Mouse (Mus musculus) left cerebral cortex, postnatal 36 days (tissue): ENCODE measurements around the gene Hoxc10. TPM values are rescaled to one million over a fixed set of nuclear protein-coding genes. Genes with fewer than 3 reads are reported as not detected.

Experiments used
- DNase-seq, 2 experiments: peaks; one replicate each; pipeline ENCODE4 v3.0.0; 2021 to 2022; ENCODE audit warnings: low spot score in 2 of 2, mixed read lengths in 1 of 2
- intact Hi-C: fragments of 180-260 bp; cut with DNase I; formaldehyde crosslinking; loops from one replicate; pipeline ENCODE4 v1.15.1; 2025
- total RNA-seq, 2 experiments: library from RNA; stranded (reverse); gene quantifications; 2 replicates each; pipeline ENCODE4 v1.2.3; 2021

The Hoxc10 gene
- total RNA-seq, 2 experiments from 2014 or later = not detected

DNA sequence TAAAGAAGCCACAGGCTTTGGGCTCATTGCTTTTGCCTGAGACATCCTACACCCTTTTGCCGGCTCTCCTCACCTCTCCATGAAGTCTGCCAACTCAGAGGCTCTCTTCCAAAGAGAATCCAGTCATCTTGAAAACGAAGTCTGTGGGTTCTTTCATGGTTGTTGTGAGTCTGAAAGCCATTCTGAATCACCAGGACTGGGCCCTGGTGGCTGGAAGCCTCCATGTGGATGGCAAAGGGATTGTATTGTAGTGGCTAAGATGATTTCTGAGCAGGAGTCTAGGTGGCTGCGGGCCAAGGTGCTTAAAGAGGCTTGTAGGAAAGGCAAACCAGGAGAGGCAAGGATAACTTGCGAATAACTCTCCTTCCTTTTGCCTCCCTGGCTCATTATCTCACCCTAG, 35.6 kb downstream of the Hoxc10 start:
- intact Hi-C loops = no loop called here
- DNase-seq = no peak

DNA sequence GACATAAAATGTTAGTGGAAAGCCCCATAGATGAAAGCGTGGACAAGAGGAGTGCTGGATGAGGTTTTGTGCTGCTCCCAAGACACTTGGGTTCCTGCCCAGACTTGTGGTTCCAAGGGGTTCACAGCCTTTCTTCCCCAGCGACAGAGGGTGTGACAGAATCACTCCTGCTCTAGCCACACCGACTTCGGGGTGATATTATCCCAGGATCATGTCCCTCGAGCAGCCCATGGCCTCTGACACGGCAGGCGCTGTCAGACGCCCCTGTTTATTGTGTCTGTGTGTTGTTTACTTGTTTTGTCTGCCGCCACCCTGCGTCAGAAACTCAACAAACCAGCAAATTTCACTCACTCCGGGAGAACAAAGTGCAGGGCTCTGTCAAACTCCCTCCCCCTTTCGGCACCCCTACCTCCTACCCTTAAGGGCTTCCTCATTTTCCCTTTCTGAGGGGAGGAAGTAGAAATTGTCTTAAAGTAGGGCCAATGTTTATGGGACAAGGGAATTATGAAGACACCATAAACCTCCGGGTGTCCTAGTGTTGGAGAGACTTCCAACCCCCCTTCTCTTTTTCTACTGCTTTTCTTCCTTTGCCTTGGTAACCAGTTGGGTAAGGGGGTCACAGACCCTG, 36.3 kb downstream of the Hoxc10 start:
- DNase-seq = no peak
- intact Hi-C loops = no loop called here

GRCm38 (mm10) chr15:103005308-103005707, 38.7 kb downstream of the Hoxc10 start:
- intact Hi-C loops = no loop called here
- no peak for DNase-seq

- intact Hi-C loops = no loop called here
- no peak for DNase-seq
Observed at GRCm38 (mm10) chr15:103005797-103006196, 39.2 kb downstream of the Hoxc10 start.

DNA sequence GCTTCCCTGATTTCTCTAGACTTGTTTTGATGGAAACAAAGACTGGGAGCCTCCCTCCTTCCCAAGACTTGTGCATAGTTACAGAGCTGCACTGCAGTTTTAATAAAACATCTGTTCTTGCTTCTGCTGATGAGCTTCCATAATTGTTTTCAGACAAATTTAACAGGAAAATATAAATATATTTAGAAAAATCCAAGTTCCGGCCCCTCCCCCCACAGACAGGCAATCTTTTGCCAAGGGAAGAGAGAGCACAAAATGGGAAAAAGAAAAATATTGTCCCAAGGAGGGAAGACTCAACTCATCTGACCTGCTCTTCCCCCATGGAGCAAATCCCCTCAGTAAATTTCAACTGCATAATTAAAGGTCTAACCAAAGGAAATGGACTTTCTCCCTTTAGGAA, 39.7 kb downstream of the Hoxc10 start:
- no peak for DNase-seq
- intact Hi-C loops = no loop called here

DNA sequence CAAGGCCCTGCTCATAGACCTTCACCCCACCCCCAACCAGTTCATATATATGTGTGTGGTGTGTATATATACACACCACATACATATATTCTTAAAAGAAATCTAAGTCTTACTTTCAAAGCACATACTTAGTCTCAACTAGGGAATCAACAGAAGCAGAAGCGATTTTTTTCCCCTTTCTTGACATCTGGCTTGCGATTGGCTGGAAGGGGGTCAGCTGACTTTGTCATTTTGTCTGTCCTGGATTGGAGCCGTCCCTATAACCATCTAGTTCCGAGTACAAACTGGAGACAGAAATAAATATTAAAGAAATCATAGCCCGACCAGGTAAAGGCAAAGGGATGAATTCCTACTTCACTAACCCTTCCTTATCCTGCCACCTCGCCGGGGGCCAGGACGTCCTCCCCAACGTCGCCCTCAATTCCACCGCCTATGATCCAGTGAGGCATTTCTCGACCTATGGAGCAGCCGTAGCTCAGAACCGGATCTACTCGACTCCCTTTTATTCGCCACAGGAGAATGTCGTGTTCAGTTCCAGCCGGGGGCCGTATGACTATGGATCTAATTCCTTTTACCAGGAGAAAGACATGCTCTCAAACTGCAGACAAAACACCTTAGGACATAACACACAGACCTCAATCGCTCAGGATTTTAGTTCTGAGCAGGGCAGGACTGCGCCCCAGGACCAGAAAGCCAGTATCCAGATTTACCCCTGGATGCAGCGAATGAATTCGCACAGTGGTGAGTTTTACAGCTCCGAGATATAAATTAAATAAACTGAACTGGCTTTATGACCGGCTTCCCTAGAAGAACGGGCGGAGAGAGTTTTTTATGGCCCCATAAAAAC, 42.9 kb downstream of the Hoxc10 start:
- intact Hi-C loops = no loop called here
- no peak for DNase-seq

DNA sequence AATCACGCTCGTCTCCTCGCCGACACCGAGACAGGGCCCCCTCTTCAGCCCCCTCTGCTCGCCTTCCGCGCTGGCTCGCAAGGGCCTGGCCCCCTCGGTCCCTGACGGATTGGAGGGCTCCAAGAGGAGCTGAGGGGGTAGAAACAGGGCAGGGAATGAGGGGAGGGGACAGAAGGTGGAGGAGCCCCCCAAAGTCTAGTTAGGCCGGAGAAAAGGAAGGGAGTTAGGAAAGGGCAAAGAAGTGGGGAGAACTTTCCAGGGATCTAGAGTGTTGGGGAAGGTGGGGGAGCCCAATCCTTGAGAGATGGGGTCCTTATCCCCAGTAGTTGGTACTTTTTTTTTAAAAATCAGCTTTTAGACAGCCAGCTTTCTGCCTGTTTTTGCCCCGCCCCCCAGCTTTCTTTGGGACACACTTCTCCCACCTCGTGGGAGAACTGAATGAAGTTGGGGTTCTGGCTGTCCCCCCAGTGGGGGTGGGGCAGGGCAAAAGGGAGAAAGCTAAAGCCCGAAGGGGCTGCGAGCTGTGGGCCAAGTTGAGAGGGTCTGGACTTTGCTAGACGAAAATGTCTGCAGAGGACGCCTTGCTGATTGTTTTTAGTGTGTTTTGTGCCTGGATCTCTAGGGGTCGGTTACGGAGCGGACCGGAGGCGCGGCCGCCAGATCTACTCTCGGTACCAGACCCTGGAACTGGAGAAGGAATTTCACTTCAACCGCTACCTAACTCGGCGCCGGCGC, 43.7 kb downstream of the Hoxc10 start:
- intact Hi-C loops = no loop called here
- DNase-seq = no peak

GRCm38 (mm10) chr15:103010847-103011555, 44.4 kb downstream of the Hoxc10 start:
- no peak for DNase-seq
- intact Hi-C loops = no loop called here

DNA sequence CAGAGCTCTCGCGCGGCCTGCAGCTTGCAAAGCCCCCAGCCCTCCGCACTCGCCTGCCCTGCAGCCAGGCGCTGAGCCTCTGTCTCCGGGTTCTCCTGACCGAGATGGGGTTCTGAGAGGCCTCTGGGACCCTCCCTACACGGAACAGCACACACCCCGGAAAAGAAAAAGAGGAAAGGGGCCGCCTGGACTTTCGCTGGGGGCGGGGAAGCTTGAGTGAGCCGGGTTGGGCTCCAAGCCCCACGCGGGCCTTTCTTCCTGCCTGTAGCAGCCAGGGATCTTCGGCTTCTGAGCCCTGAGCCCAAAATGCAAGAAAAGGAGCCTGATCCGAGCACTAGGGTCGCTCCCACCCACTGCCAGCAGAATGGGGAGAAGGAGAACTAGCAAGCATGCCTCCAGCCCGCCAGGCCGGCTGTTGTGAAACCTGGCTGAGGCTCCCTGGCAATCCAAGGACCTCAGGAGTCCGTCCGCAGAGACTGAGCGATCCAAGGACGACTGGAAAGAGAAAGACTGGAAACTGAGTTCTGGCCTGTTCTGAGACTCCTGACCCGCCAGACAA, 45.4 kb downstream of the Hoxc10 start:
- intact Hi-C loops = loop anchor here (2.0 kb wide), 1 partner anchor 109 kb away; no protein-coding TSS in a partner anchor
- DNase-seq = no peak

DNA sequence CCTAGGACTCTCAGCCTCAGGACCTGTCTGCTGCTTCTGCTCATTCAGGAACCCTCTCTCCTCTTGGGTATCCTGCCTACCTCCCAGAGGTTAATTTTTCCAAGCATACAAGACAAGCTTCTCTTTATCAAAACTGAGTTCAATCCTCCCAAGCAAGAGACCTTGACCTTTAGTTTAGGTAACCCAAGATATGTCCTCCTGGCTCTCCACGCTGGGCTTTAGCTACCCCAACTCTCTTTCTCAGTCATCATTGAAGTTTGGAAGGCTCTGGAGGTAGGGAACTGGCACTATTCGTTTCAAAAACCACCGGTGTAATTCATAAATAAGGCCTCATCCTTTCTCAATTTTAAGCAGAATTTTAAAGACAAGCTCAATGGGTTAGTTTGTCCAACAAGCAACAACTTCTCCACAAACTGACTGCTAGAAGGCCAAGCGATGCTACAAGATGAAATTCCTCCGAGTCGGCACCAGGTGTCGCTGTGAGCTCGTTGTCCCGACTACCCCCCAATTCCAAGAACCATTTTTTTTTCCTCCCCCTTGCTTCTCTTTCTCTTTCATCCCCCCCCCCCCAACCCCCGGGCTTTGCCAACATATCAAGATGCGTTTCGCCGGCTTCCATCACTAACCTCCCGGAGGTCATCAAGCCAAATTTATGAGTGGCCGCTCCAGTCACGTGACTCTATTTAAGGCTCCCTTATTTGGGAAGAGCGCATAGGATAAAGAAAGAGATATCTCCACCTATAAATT, 46.8 kb downstream of the Hoxc10 start:
- intact Hi-C loops = loop anchor here (1.0 to 2.0 kb wide), 2 partner anchors 107 to 152 kb away; no protein-coding TSS in a partner anchor
- no peak for DNase-seq

DNA sequence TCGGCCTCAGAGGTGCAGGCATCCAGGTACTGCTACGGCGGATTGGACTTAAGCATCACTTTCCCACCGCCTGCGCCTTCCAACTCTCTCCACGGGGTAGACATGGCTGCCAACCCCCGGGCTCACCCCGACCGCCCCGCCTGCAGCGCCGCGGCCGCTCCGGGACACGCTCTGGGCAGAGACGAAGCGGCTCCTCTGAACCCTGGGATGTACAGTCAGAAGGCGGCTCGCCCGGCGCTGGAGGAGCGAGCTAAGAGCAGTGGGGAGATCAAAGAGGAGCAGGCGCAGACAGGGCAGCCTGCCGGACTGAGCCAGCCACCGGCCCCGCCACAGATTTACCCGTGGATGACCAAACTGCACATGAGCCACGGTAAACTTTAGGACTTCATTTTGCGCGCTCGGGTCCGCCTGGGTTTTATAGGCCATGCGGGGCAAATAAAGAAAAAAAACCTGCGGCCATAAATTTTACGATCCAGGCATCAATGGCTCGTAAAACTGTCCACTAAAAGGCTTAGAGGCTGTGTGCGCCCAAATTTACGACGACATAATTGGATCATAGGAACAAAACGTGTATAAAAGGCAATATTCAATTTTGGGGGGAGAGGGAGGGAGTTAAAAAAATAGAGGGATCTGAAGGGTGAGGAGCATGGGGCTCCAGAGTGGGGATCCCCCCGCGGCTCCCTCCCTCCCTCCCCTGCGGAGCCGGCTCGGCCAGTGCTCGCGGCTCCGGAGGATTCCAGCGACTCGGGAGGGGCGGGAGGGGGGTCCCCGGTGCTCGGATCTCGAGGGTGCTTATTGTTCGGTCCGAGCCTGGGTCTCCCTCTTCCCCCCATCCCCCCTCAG, 47.8 kb downstream of the Hoxc10 start:
- no peak for DNase-seq
- intact Hi-C loops = no loop called here

- intact Hi-C loops = no loop called here
Observed at GRCm38 (mm10) chr15:103015009-103015399, 48.4 kb downstream of the Hoxc10 start.

DNA sequence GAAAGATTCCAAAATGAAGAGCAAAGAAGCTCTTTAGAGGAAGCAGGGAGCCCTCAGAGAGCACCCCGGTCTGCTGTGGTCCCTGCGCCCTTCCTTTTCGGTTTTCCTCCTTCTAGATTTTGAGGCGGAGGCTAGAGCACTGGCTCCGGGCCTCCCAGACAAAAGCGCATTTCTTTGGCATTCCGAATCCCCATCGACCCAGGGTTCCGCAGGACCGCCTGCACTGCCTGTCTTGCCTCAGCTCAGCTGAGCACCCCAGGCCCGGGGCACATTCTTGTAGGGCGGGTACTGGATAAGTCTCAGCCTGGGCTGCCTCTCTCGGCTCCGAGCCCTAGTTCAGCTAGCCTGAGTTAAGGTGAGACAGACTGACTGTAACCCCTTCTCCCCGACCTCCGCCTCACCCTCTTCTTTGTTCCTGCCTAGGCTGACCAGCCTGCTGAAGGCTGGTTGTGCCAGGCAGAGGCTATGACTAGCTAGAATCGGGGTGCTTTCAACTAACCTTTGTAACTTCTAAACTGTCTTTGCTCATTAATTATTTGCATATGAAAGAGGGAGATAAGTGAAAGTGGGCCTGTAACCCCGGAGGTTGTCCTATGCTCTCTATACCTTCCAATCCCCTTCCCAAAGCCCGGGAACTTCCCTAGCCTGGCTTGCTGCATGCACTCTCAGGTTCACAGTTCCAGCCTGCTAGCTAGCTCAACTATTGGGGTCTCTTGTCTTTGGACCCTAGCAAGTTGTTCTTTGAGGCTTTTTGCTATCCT, 49.0 kb downstream of the Hoxc10 start:
- DNase-seq = no peak
- intact Hi-C loops = no loop called here

More at GRCm38 (mm10) chr15:103015009-103015399, 48.4 kb downstream of the Hoxc10 start:
- no peak for DNase-seq

- intact Hi-C loops = no loop called here
Observed at GRCm38 (mm10) chr15:103018636-103019035, 52.0 kb downstream of the Hoxc10 start, which contains the start of gene Hoxc4. Hoxc4 (plus strand) TSS chr15:103018934.

DNA sequence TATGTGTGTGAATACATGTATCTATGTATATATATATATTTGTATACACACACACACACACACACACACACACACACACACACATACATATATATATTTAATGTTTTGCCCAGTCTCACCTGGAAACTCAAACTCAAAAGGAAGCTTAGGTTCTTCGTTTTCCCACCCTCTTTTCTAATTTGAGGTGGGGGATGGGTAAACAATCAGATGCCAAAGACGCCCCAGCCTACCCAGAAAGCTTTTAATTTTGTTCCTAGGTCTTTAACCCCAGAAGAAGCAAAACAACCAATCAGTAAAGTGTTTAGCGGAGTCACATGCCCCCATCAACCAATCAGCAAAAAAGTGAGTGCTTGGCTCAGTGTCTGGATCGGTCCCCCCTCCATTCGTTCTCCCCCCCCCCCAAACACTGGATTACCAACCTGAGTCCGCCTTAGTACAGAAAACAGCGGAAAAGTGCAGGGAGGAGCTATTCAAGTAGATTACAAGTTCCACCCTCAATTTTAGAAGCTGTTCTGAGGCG, 54.4 kb downstream of the Hoxc10 start:
- intact Hi-C loops = no loop called here
- DNase-seq = no peak

More at GRCm38 (mm10) chr15:103018636-103019035, 52.0 kb downstream of the Hoxc10 start, which contains the start of gene Hoxc4:
- DNase-seq = no peak
